Mouse (Mus musculus) hindbrain, embryonic 16.5 days (tissue): Measurements from ENCODE around the gene Mpp6. TPM values are rescaled to one million over a fixed set of nuclear protein-coding genes. Genes with fewer than 3 reads are reported as not detected.

Experiments
- ATAC-seq: fragments of 200-750 bp; cut with Nextera tagmentation; 2 replicates; pipeline ENCODE4 v1.8.0; 2017; ENCODE audit warnings: moderate TSS enrichment, moderate library complexity
- H3K27ac ChIP-seq: fragments of 300-500 bp; sonication (generic); 2 replicates; pipeline ENCODE4 v1.5.1; 2014; ENCODE audit warnings: low read depth, mild to moderate bottlenecking, control low read depth, low read length, moderate library complexity
- H3K27me3 ChIP-seq: fragments of 300-500 bp; sonication (generic); replicated peaks from 2 replicates; pipeline ENCODE4 v1.6.1; 2014; ENCODE audit warnings: low read length; ENCODE audit not compliant: control insufficient read depth, insufficient read depth
- H3K36me3 ChIP-seq: fragments of 300-500 bp; sonication (generic); 2 replicates; pipeline ENCODE4 v1.6.1; 2014; ENCODE audit warnings: mild to moderate bottlenecking, low read length, moderate library complexity, mixed read lengths; ENCODE audit not compliant: control insufficient read depth, insufficient read depth
- H3K4me1 ChIP-seq: fragments of 300-500 bp; sonication (generic); 2 replicates; pipeline ENCODE4 v1.6.1; 2014; ENCODE audit warnings: low read depth, low read length; ENCODE audit not compliant: control insufficient read depth, insufficient read depth
- H3K4me2 ChIP-seq: fragments of 300-500 bp; sonication (generic); 2 replicates; pipeline ENCODE4 v1.6.1; 2014; ENCODE audit warnings: mild to moderate bottlenecking, low read length, control low read depth, moderate library complexity
- H3K4me3 ChIP-seq: fragments of 300-500 bp; sonication (generic); 2 replicates; pipeline ENCODE4 v1.5.1; 2014; ENCODE audit warnings: mild to moderate bottlenecking, low read length, control low read depth, moderate library complexity
- H3K9ac ChIP-seq: fragments of 300-500 bp; sonication (generic); 2 replicates; pipeline ENCODE4 v1.6.1; 2014; ENCODE audit warnings: low read depth, mild to moderate bottlenecking, control low read depth, low read length, moderate library complexity
- H3K9me3 ChIP-seq: fragments of 300-500 bp; sonication (generic); 2 replicates; pipeline ENCODE4 v1.6.1; 2014; ENCODE audit warnings: mild to moderate bottlenecking, low read length, moderate library complexity; ENCODE audit not compliant: control insufficient read depth
- WGBS: fragments of 180-500 bp; shearing (Covaris S2); extraction: QIAGEN DNeasy Blood & Tissue Kit; methylation state at CpG from one replicate; pipeline ENCODE4 v1.1.7; 2014; 5-methylcytosine and 5-hydroxymethylcytosine counted together
- polyA plus RNA-seq: library from polyadenylated mRNA; unstranded; fragments of >200 nt; fragmentation: Nextera tagmentation; extraction: Ambion mirVana; gene quantifications from 2 replicates; pipeline ENCODE4 v1.2.1, GENCODE M21; 2015

The Mpp6 gene
- polyA plus RNA-seq, 1 experiment from 2014 or later = 51.5 TPM

DNA sequence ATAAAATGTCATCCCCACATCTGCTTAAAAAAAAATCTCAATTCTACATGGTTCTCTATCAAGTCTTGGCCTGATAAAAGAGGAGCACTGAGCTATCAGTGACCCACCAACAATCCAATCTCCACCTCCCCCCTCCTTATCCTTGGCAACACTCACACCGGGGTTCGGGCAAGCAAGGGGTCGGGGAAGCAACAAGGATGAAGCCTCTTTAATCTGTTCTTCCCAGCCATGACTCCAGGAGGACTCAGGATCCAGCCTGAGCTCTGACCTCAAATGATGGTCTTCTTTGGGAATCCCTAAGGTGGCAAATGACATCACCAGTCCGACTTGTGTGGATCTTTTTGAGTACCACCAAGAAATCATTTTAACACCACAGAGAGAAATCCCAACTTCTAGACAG, 137.8 kb downstream of the Mpp6 start:
- no peaks in the 10 kb centered on the region for H3K36me3 ChIP-seq
- WGBS = 94% methylated on average over 4 of the region's 4 CpGs
- no peak overlapping the region for H3K4me2 ChIP-seq
- no peak overlapping the region for H3K4me3 ChIP-seq
- no peaks in the 10 kb centered on the region for H3K4me1 ChIP-seq
- H3K9ac ChIP-seq = no peak overlapping the region
- ATAC-seq = no peak
- no peak overlapping the region for H3K27ac ChIP-seq
- H3K27me3 ChIP-seq = no peaks in the 10 kb centered on the region
- H3K9me3 ChIP-seq = no peaks in the 10 kb centered on the region

Other genes with a start within 250 kb of the Mpp6 start
- gene Gsdme, start 153.6 kb downstream of the Mpp6 start, polyA plus RNA-seq = 79.7 and 81.7 TPM in 2 replicates